8 mouse cellular contexts compared by ENCODE assay signal in genomic region chr2:43673619-43674018, GRCm38 (mm10).
DNase-seq lines count a peak whose midpoint lies in the region; ATAC-seq and TF ChIP-seq lines count a peak whose summit lies in the region.

No protein-coding gene starts in this region.

- intact Hi-C loops in heart, adult 2 months (cut with DNase I): loop anchor here (5.0 kb wide), 1 partner anchor 229 kb away; no protein-coding TSS in a partner anchor
- intact Hi-C loops in left cerebral cortex, postnatal 4 days (cut with DNase I): no loop called here

- TF ChIP-seq EP300 in heart, adult 2 months (IDR thresholded peaks at IDR 0.05; ENCODE audit: insufficient read depth, low read depth, low read length): no peak

- no peak overlapping the region for H3K9ac ChIP-seq in heart, adult 2 months (ENCODE audit: low read depth, low read length)
- no peak overlapping the region for H3K9ac ChIP-seq in heart, embryonic 11.5 days (ENCODE audit: low read depth, low read length)
- H3K9ac ChIP-seq in midbrain, postnatal 0 days (replicated peaks; ENCODE audit: low read length, poor library complexity, severe bottlenecking): no peak overlapping the region

- peak; percentile 26 to 41 for DNase-seq in heart, adult 2 months
- peak; percentile 76 to 80 for DNase-seq in cerebellum, postnatal 10 days
- peak; percentile 25 to 48 for DNase-seq in frontal cortex, postnatal 25 days (ENCODE audit: low spot score in 2 of 2)
- peak; percentile 49 for DNase-seq in kidney, adult 11 months
- DNase-seq in left cerebral cortex, postnatal 4 days: peak; percentile 57
- DNase-seq in midbrain, postnatal 0 days (ENCODE audit: low spot score): peak; percentile 86
- DNase-seq in spleen, postnatal 10 days (ENCODE audit: low spot score in 2 of 2): peak; percentile 16 to 62

- ATAC-seq in heart, embryonic 11.5 days (replicated peaks; ENCODE audit: insufficient number of reproducible peaks, low FRiP score, low TSS enrichment): no peak
- ATAC-seq in midbrain, postnatal 0 days (ENCODE audit: low FRiP score): peak; percentile 77; the same call in 1 of the 2 replicates

- no peak overlapping the region for H3K4me2 ChIP-seq in heart, embryonic 11.5 days
- no peak overlapping the region for H3K4me2 ChIP-seq in midbrain, postnatal 0 days (ENCODE audit: low read depth, low read length, poor library complexity, severe bottlenecking)

- no peaks in the 10 kb centered on the region for H3K27me3 ChIP-seq in heart, adult 2 months (ENCODE audit: control insufficient read depth, insufficient read depth, low read length)
- H3K27me3 ChIP-seq in heart, embryonic 11.5 days (ENCODE audit: control insufficient read depth, insufficient read depth, low read length): no peaks in the 10 kb centered on the region
- H3K27me3 ChIP-seq in midbrain, postnatal 0 days (ENCODE audit: insufficient read depth, low read length): no peaks in the 10 kb centered on the region

- H3K9me3 ChIP-seq in heart, embryonic 11.5 days (replicated peaks; ENCODE audit: control insufficient read depth, low read length): no peaks in the 10 kb centered on the region
- H3K9me3 ChIP-seq in midbrain, postnatal 0 days (ENCODE audit: low read length): no peaks in the 10 kb centered on the region

- WGBS in heart, adult 2 months: 2% methylated on average over 6 of the region's 6 CpGs
- WGBS in heart, embryonic 11.5 days (ENCODE audit: insufficient replicate concordance): 2% methylated on average over 6 of the region's 6 CpGs
- WGBS in midbrain, postnatal 0 days: 1% methylated on average over 6 of the region's 6 CpGs

- no peak overlapping the region for H3K27ac ChIP-seq in heart, adult 2 months
- H3K27ac ChIP-seq in heart, embryonic 11.5 days (ENCODE audit: low read depth, low read length): no peak overlapping the region
- H3K27ac ChIP-seq in midbrain, postnatal 0 days (ENCODE audit: low read depth, low read length): no peak overlapping the region

- no peaks in the 10 kb centered on the region for H3K4me1 ChIP-seq in heart, adult 2 months (ENCODE audit: control insufficient read depth, insufficient read depth, low read length)
- no peaks in the 10 kb centered on the region for H3K4me1 ChIP-seq in heart, embryonic 11.5 days (ENCODE audit: control insufficient read depth, insufficient read depth, low read length)
- H3K4me1 ChIP-seq in midbrain, postnatal 0 days (ENCODE audit: insufficient read depth, low read length): no peaks in the 10 kb centered on the region

- H3K79me2 ChIP-seq in heart, adult 2 months (replicated peaks; ENCODE audit: control insufficient read depth, insufficient read depth, low read length): no peaks in the 10 kb centered on the region

- H3K36me3 ChIP-seq in heart, adult 2 months (ENCODE audit: control insufficient read depth, insufficient read depth, low read length): no peaks in the 10 kb centered on the region
- no peaks in the 10 kb centered on the region for H3K36me3 ChIP-seq in heart, embryonic 11.5 days (ENCODE audit: control insufficient read depth, insufficient read depth, low read length)
- H3K36me3 ChIP-seq in midbrain, postnatal 0 days (ENCODE audit: insufficient read depth, low read length): no peaks in the 10 kb centered on the region

- TF ChIP-seq CTCF in heart, adult 2 months (IDR thresholded peaks at IDR 0.05): peak; percentile 94; the same call in 1 of the 2 replicates
- peak; percentile 95 for TF ChIP-seq CTCF in midbrain, postnatal 0 days (IDR thresholded peaks at IDR 0.05)

- no peak overlapping the region for H3K4me3 ChIP-seq in heart, adult 2 months
- no peak overlapping the region for H3K4me3 ChIP-seq in heart, embryonic 11.5 days (ENCODE audit: low read depth, low read length)
- no peak overlapping the region for H3K4me3 ChIP-seq in midbrain, postnatal 0 days (ENCODE audit: low read depth, low read length)

- TF ChIP-seq POLR2A in heart, adult 2 months (IDR thresholded peaks at IDR 0.05; ENCODE audit: insufficient read depth, low read depth, low read length): no peak

Comparison
In these comparisons a context has a peak if more than half of its experiments do, and no peak if none do; other contexts are left out.
1. DNase-seq: peak in every context shown above with its lines; median percentile 86 in midbrain, postnatal 0 days; 78 in cerebellum, postnatal 10 days; 57 in left cerebral cortex, postnatal 4 days; 49 in kidney, adult 11 months; 39 in spleen, postnatal 10 days; 36 in frontal cortex, postnatal 25 days; 34 in heart, adult 2 months.